Mouse (Mus musculus) heart, adult 9 months (tissue): ENCODE data around the gene Dhrs13.
"Not testable (repeated sequence)": the region's sequence is repeated elsewhere in the genome, so short reads cannot be mapped to it uniquely, and the experiment has no call there.

Source experiments
- DNase-seq, 2 experiments: peaks; one replicate each; pipeline ENCODE4 v3.0.0; 2022; ENCODE audit warnings: low spot score in 2 of 2

The Dhrs13 gene

GRCm38 (mm10) chr11:78042290-78042870 lies 10.3 kb downstream of the Dhrs13 start:
- not testable (repeated sequence) for DNase-seq

- peak; percentile 88 to 90 for DNase-seq
Measured at GRCm38 (mm10) chr11:78044758-78045251, 12.7 kb downstream of the Dhrs13 start.

- DNase-seq, result not testable (repeated sequence)
Measured at GRCm38 (mm10) chr11:78048637-78049036, 16.6 kb downstream of the Dhrs13 start.

- DNase-seq, result no peak
Measured at GRCm38 (mm10) chr11:78053078-78053477, 21.0 kb downstream of the Dhrs13 start.

- no peak for DNase-seq
Measured at GRCm38 (mm10) chr11:78056946-78057345, 24.9 kb downstream of the Dhrs13 start.

- DNase-seq, result peak; percentile 61 to 73
Measured at GRCm38 (mm10) chr11:78059833-78060757, 28.0 kb downstream of the Dhrs13 start.

- DNase-seq, result no peak
Measured at GRCm38 (mm10) chr11:78062563-78062962, 30.5 kb downstream of the Dhrs13 start.

GRCm38 (mm10) chr11:78065906-78066305 lies 33.8 kb downstream of the Dhrs13 start:
- no peak for DNase-seq

- DNase-seq, result no peak
Measured at GRCm38 (mm10) chr11:78066641-78067040, 34.6 kb downstream of the Dhrs13 start.

- no peak for DNase-seq
Measured at GRCm38 (mm10) chr11:78067566-78067965, 35.5 kb downstream of the Dhrs13 start.

GRCm38 (mm10) chr11:78069130-78069529 lies 37.0 kb downstream of the Dhrs13 start:
- DNase-seq, result no peak

- no peak for DNase-seq
Measured at GRCm38 (mm10) chr11:78069646-78070045, 37.6 kb downstream of the Dhrs13 start.

- DNase-seq, result no peak
Measured at GRCm38 (mm10) chr11:78071938-78072337, 39.9 kb downstream of the Dhrs13 start.

GRCm38 (mm10) chr11:78072425-78073130 lies 40.5 kb downstream of the Dhrs13 start:
- DNase-seq, result no peak

GRCm38 (mm10) chr11:78073577-78074276 lies 41.6 kb downstream of the Dhrs13 start:
- DNase-seq, result no peak

- no peak for DNase-seq
Measured at GRCm38 (mm10) chr11:78074277-78074652, 42.2 kb downstream of the Dhrs13 start.

- no peak for DNase-seq
Measured at GRCm38 (mm10) chr11:78074666-78075065, 42.6 kb downstream of the Dhrs13 start.

GRCm38 (mm10) chr11:78079961-78080921 lies 48.2 kb downstream of the Dhrs13 start, which contains the start of gene Eral1:
Gene Eral1 (minus strand): TSS chr11:78080383.
- peak; percentile 80 to 83 for DNase-seq

- DNase-seq, result no peak
Measured at GRCm38 (mm10) chr11:78083595-78083994, 51.5 kb downstream of the Dhrs13 start.

- no peak for DNase-seq
Measured at GRCm38 (mm10) chr11:78086925-78087479, 54.9 kb downstream of the Dhrs13 start.
